Mouse (Mus musculus): Measurements from ENCODE around the gene Oscp1. TPM values are rescaled to one million over a fixed set of nuclear protein-coding genes. Genes with fewer than 3 reads are reported as not detected.

The Oscp1 gene
- total RNA-seq, 2 experiments from 2014 or later: 8.2 to 11.2 TPM

GRCm38 (mm10) chr4:126110374-126111152, 52.2 kb downstream of the Oscp1 start:
- DNase-seq: peak; percentile 85

GRCm38 (mm10) chr4:126111153-126111549, 52.8 kb downstream of the Oscp1 start:
- DNase-seq: peak; percentile 50

GRCm38 (mm10) chr4:126113243-126113642, 54.9 kb downstream of the Oscp1 start:
- DNase-seq: no peak

- peak; percentile 82 for DNase-seq
Measured at GRCm38 (mm10) chr4:126113943-126114342, 55.6 kb downstream of the Oscp1 start.

- DNase-seq: no peak
Measured at GRCm38 (mm10) chr4:126115411-126115810, 57.0 kb downstream of the Oscp1 start.

GRCm38 (mm10) chr4:126115871-126116521, 57.6 kb downstream of the Oscp1 start:
- no peak for DNase-seq

- DNase-seq: peak; percentile 34
Measured at GRCm38 (mm10) chr4:126117116-126117515, 58.8 kb downstream of the Oscp1 start.

- no peak for DNase-seq
Measured at GRCm38 (mm10) chr4:126118651-126119050, 60.3 kb downstream of the Oscp1 start.

- DNase-seq: no peak
Measured at GRCm38 (mm10) chr4:126119051-126119450, 60.7 kb downstream of the Oscp1 start.

- no peak for DNase-seq
Measured at GRCm38 (mm10) chr4:126120052-126120451, 61.7 kb downstream of the Oscp1 start.

GRCm38 (mm10) chr4:126120506-126120905, 62.1 kb downstream of the Oscp1 start:
- DNase-seq: peak; percentile 38

GRCm38 (mm10) chr4:126123309-126124040, 65.1 kb downstream of the Oscp1 start:
- DNase-seq: peak; percentile 63

GRCm38 (mm10) chr4:126130502-126130901, 72.1 kb downstream of the Oscp1 start:
- DNase-seq: no peak

- DNase-seq: peak; percentile 56
Measured at GRCm38 (mm10) chr4:126131290-126132121, 73.1 kb downstream of the Oscp1 start.

- DNase-seq: no peak
Measured at GRCm38 (mm10) chr4:126132636-126133264, 74.4 kb downstream of the Oscp1 start.

GRCm38 (mm10) chr4:126134236-126134635, 75.9 kb downstream of the Oscp1 start:
- DNase-seq: no peak

- no peak for DNase-seq
Measured at GRCm38 (mm10) chr4:126134639-126135038, 76.3 kb downstream of the Oscp1 start.

- no peak for DNase-seq
Measured at GRCm38 (mm10) chr4:126137773-126138172, 79.4 kb downstream of the Oscp1 start.

GRCm38 (mm10) chr4:126141021-126141420, 82.7 kb downstream of the Oscp1 start:
- no peak for DNase-seq

All from adrenal gland, postnatal 10 days (tissue).